Mouse (Mus musculus): Measurements from ENCODE around the gene Rps6ka2.
"Not testable (repeated sequence)": the region's sequence is repeated elsewhere in the genome, so short reads cannot be mapped to it uniquely, and the experiment has no call there.

Gene Rps6ka2

GRCm38 (mm10) chr17:7273054-7273453 is 103.1 kb downstream of the Rps6ka2 start:
- peak; percentile 13 for DNase-seq

- no peak for DNase-seq
Measured at GRCm38 (mm10) chr17:7273785-7274184, 103.9 kb downstream of the Rps6ka2 start.

- no peak for DNase-seq
Measured at GRCm38 (mm10) chr17:7278702-7279242, 108.9 kb downstream of the Rps6ka2 start.

- DNase-seq = no peak
Measured at GRCm38 (mm10) chr17:7279251-7279650, 109.3 kb downstream of the Rps6ka2 start.

- no peak for DNase-seq
Measured at GRCm38 (mm10) chr17:7284297-7284910, 114.5 kb downstream of the Rps6ka2 start.

- no peak for DNase-seq
Measured at GRCm38 (mm10) chr17:7285292-7285691, 115.4 kb downstream of the Rps6ka2 start.

- no peak for DNase-seq
Measured at GRCm38 (mm10) chr17:7286422-7287050, 116.6 kb downstream of the Rps6ka2 start.

GRCm38 (mm10) chr17:7292012-7292684 is 122.2 kb downstream of the Rps6ka2 start:
- no peak for DNase-seq

GRCm38 (mm10) chr17:7306278-7307196 is 136.6 kb downstream of the Rps6ka2 start:
- not testable (repeated sequence) for DNase-seq

- DNase-seq = not testable (repeated sequence)
Measured at GRCm38 (mm10) chr17:7315693-7316382, 145.9 kb downstream of the Rps6ka2 start.

- not testable (repeated sequence) for DNase-seq
Measured at GRCm38 (mm10) chr17:7319789-7320188, 149.9 kb downstream of the Rps6ka2 start.

- DNase-seq = not testable (repeated sequence)
Measured at GRCm38 (mm10) chr17:7324346-7324745, 154.4 kb downstream of the Rps6ka2 start, which contains the start of gene Tcp10a. Gene Tcp10a, plus strand, starts transcription at chr17:7324646.

- DNase-seq = not testable (repeated sequence)
Measured at GRCm38 (mm10) chr17:7326415-7326814, 156.5 kb downstream of the Rps6ka2 start.

GRCm38 (mm10) chr17:7332745-7333144 is 162.8 kb downstream of the Rps6ka2 start:
- DNase-seq = not testable (repeated sequence)

GRCm38 (mm10) chr17:7337381-7337780 is 167.5 kb downstream of the Rps6ka2 start:
- not testable (repeated sequence) for DNase-seq

- DNase-seq = not testable (repeated sequence)
Measured at GRCm38 (mm10) chr17:7348765-7349164, 178.8 kb downstream of the Rps6ka2 start.

- DNase-seq = not testable (repeated sequence)
Measured at GRCm38 (mm10) chr17:7352596-7352995, 182.7 kb downstream of the Rps6ka2 start, which contains the start of gene Ttll2. Gene Ttll2, minus strand, starts transcription at chr17:7352696.
